Mouse (Mus musculus): ENCODE measurements around the gene Col2a1.
A peak's percentile ranks its signal among the peaks of the same experiment; 100 is the strongest.

Gene Col2a1

DNA sequence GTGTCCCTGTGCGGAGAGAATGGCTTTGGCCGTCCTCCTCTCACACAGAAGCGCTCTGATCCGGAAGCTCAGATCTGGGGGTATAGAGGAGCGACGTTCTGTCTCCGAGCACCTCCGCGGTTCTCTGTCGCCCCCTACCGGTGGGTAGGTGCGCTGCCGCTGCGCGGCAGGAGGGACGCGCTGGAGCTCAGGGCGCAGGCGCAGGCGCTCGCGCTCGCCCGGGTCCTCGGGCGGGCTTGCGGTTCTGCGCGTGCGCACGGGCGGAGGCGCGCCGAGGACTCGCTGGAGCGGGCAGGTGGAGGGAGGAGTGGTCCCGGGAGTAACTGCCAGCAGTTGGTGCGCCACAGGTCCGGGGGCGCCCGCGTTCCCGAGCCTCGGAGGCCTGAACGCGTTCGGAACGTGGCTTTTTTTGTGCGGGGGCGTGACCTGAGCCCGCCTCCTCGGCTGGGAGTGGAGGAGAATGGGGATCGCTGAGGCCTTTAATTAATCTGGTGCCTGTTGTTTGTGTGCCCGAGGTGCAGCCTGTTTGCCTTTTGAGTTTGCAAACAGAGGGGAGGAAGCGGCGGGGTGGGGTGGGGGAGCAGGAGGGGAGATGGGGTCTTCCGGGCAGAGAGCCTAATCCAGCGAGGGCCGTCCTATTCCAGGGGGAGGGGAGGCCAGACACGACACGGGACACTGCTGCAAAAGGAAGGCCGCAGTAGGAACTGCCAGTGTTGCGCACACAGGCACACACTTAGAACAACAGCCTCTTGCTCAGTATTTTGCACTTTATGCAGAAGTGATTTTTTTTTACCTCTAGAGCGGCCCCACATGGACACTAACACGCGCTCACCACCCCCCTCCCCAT lies 40.3 kb downstream of the Col2a1 start, which contains the start of gene Tmem106c:
Tmem106c (plus strand) TSS at position 212 of the 847 bp plus-strand sequence.
- DNase-seq (ENCODE audit: low spot score): peak; percentile 91

DNA sequence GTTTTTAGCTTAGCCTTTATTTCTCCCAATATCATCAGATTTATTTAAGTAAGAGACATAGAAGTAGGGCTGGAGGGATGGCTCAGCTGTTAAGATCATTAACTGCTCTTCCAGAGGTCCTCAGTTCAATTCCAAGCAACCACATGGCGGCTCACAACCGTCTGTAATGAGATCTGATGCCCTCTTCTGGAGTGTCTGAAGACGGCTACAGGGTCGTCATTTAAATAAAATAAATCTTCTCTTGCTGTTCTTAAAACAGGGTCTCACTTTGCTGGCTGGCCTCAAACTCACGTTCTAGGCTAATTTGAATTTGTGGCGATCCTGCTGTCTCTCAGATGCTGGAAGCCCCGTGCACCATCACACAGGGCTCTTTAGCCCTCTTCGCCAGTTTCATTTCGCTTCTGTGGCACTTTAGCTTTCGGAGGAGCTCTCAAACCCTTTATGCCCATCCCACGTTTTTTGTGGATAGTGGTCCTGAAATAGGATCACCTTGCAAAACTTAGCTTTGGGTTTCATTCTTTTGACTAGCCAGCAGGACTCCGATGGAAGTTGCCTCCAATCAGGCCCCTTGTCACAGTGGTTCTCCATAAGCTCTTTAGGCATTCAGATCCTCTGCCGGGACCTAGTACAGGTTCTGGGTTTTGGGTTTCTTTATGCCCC lies 41.0 kb downstream of the Col2a1 start:
- peak; percentile 22 for DNase-seq (ENCODE audit: low spot score)

DNA sequence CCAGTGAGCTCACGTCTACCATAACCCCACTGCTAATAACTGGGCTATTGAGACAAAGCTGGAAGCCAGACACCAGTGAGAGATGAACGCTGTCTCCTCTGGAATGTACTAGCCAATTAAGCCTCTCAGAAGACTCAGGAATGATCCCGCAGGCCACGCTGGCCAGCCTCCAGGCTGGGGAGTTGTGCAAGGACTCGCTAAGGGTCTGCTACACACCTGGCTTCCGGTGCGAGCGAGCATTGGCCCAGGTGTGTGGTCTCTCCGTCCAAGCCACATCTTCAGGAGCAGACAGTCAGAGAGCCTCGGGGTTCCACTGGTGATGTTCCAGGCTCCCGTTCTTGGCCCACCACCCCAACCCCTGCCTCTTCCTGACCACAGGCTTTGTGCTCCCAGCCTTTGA lies 48.1 kb downstream of the Col2a1 start:
- DNase-seq (ENCODE audit: low spot score): peak; percentile 30

DNA sequence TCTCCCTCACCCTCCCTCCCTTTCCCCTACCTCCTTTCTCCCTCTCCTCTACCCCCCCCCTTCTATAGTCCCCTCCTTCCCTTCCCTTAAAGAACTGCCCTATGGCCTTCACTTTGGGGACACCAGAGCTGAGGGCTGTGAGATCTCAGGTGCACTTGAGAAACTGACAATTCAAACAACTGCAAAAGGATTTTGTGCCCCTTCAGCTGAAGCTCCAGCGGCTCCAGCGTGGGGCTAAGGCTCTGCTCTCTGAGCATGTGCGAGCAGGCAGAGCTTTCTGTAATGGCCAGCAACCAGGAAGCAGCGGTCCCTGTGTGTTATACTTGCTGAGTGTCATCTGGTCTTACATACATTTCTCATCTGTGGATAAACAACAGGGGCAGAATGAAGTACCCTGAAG lies 48.8 kb downstream of the Col2a1 start:
- peak; percentile 38 for DNase-seq (ENCODE audit: low spot score)

DNA sequence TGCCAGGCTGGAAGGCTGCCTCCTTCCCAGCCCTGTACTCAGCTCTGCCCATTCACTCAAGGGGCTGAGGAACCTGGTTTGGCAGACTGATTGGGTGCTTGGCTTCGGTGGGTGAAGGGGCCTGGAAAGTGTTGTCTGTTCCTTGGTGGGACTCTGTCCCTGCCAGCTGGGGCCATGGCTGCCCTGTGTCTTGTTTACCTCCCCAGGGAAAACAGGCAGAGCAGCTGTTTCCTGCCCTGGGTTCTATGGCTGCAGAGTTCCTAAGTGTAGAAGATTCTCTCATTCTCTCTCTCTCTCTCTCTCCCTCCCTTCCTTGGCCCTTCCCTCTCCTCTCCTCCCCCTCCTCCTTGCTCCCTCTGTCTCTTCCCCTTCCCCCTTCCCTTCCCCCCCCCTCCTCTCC lies 49.2 kb downstream of the Col2a1 start:
- no peak for DNase-seq (ENCODE audit: low spot score)

DNA sequence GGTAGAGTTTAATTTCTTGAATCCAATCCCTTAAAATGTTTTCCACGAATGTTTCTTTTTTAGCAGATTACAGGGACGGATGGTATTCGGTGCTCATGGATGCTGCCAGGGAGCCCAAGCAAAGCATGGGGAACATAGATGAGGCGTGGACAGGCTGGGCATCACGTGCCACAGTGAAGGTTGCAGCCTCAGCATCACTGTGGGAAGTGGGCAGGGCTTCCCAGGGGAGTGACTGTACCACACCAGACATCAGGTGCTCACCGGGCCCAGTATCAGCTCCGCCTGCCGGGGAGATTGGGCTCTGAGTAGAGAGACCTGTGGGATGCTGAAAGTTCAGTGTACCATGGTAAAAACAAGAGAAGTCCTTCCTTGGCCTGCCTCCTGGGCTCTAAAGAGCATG lies 49.8 kb downstream of the Col2a1 start:
- DNase-seq (ENCODE audit: low spot score): no peak

DNA sequence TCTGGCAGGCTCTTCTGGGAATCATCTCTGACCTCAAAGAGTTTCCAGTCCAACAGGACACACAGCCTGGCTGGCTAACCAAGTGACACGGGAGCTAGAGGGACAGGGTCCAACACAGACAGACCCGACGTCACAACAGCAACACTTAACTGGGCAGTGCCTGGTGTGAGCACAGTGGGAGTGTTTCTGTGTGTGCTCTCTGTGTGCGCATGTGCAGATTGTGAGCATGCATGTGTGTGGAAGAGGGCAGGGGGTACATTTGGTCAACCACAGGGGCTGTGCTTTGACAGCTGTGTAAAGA lies 51.7 kb downstream of the Col2a1 start:
- DNase-seq (ENCODE audit: low spot score): no peak

DNA sequence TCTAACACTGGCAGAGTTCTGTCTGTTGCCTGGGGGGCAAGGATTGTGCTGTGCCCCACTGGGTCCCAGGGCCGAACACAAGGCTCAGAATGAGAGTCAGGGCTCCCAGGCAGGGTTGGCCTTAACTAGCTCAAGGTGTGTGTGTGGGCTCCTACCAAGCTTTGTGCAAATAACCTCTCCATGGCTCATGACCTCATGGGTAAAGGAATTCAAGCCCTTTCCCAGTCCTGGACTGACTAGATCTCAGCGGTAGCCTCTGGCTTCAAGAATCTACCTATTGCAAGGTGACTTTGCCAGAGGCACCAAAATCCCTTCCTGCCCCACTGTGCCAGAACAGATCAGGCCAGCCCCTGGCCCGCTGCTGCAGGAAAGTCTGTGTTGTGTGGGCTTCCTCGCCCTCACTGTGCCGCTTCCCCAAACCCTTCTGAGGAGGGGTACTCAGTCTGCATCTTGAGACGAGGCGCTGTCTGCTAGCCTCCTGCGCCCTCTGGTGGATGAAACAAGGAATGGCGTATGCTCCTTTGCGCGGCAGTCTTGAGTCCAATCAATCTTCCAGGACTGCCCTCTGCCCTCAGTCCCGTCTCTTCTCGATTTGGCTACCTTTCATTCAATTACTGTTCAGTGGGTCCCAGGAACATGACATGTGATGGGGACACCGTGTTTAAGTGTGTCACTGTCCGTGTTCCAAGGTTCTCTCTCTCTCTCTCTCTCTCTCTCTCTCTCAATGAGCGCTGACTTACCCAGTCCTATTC lies 52.2 kb downstream of the Col2a1 start:
- peak; percentile 95 for DNase-seq (ENCODE audit: low spot score)

DNA sequence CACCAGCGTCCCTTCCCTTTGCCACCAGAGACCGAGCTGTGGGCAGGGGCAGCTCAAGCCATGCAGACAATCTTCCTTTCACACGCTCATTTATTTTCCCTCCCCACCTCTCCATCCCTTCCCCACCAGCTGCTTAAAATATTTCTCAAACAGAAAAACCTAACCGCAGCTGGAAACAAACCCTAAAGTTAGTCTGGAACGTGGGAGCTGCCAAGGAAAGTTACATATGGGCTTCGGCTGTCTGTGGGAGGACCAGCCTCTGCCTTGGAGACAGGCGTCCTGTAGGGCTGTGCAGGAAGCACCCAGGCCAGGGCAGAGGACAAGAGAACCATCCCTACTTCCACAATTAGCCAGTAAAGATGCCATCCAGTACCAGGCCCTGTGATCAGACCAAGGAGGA lies 54.3 kb downstream of the Col2a1 start:
- DNase-seq (ENCODE audit: low spot score): no peak

DNA sequence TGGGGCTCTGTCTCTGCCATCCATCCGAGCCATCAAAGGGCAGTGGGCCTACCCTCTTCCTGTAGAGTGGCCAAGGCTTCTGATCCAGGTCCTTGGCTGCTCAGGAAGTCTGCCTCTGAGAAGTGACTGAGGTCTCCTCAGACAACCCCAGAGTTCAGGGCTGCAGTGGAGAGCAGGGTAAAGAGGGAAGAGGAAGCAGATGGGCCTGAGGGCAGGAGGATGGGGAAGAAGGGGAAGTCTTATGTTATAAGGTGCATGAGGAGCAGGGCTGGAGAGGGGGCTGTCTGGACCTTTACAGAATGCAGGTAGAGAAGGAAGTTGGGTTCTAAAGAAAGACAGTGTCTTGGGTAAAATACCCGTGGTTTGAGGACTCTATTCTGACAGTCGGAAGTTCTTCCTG lies 54.8 kb downstream of the Col2a1 start:
- DNase-seq (ENCODE audit: low spot score): no peak

DNA sequence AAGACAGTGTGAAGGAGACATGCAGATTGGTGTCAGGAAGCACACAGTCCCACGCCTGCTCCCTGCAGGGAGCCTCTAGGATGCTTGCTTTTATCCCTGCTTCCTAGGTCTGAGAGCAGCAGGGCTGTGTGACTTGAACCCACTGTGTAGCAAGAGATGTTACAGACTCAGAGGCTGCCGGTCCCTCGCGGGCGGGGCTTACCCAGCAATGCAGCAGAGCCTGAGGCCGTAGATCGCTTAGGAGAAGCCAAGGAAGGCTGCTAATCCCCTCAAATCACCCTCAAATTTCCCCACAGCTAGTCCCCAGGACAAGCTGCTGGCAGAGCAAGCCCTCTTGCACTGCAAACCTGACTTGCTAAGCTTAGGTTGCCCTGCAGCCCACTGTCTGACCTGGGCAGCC lies 55.8 kb downstream of the Col2a1 start:
- no peak for DNase-seq (ENCODE audit: low spot score)

DNA sequence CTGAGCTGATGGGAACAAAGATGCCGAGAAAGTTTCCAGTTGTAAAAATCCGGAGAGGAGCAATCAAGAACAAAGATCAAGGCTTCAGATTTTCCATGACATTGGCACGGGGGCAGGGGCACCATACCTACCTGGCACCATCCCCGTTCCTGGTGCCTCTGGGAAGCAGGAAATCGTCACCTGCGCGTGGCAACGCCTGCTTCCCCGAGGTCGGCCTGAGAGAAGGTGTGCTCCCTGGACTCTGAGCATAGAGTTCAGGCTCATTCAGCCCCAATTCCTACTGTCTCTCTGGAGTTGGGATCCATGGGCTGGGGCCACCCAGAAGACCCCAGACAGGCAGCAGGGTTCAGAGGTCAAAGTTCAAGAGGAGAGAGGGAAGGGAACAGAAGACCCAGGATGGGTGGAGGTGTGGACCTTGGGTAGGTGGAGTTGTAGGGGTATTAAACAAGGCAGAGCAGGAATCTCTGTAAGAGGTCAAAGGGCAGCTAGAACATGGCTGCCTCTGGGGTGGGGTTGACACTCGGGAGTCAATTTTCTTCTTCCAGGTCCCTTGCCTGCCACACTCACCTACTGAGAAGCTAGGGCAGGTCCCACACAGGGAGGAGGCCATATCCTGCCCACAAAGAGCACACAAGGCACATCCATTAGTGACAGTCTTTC lies 58.7 kb downstream of the Col2a1 start:
- no peak for DNase-seq (ENCODE audit: low spot score)

DNA sequence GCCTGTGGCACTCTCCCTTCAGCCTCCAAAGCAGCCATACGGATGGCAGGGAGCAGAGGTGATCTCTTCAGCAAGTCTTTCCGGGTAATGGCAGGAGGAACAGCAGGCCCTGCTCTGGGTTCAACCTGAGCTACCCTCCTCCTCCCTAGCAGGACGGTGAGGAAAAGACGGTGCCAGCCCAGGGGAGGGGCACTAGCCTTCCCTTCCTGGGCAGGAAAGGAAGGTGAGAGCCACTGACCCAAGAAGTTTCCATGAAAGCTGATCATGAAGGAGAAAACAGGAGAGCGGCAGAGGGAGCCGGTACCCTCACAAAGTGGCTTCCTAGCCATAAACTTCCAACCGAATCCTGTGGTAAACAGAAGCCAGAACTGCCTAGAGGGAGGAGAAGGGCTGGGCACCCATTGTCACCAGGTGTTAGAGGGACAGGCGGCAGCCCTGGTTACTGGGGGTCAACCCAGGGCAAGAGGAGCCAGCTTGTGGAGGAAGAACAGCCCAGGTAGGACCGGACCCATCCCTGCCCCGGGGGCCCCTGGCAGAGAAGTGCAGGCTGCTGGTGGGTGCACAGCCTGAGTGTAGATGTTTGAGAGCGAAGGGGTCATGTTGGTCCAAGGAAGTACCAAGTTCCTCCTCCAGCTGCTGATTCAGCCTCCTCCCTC lies 59.4 kb downstream of the Col2a1 start:
- no peak for DNase-seq (ENCODE audit: low spot score)

DNA sequence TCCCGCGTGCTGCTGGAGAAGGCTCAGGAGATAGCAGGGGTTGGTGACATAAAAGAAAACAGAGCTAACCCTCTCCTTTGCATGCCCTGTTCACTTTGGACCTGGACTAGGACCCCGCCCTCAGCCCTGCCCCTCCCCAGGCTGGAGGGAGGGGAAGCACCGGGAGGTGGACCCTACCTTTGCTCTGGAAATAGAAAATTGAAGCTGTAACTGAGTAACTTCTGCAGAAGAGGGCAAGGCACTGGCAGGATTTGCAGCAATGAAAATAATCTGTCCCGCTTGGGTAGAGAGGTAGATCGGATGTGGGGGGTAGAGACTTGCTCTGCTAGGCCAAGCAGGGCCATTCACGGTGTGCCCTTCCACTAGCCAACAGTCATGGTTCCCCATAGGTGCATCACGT lies 61.1 kb downstream of the Col2a1 start:
- no peak for DNase-seq (ENCODE audit: low spot score)

DNA sequence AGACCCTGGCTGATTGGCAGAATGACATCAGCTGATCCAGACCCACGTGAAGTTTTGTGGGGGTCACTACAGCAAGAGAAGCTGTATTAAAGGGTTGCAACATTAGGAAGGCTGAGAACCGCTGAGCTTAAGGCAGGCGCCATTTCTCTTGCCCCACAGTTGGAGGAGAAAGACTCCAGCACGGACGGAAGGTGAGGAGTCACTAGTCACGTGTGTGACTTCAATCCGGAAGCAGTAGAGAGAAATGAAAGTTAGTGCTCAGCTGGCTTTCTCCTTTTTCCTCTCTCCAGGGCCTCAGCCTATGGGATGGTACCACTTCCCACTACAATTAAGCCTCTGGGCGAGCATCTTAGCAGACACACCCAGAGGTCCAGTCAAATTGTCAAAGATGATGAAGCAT lies 62.0 kb downstream of the Col2a1 start:
- no peak for DNase-seq (ENCODE audit: low spot score)

DNA sequence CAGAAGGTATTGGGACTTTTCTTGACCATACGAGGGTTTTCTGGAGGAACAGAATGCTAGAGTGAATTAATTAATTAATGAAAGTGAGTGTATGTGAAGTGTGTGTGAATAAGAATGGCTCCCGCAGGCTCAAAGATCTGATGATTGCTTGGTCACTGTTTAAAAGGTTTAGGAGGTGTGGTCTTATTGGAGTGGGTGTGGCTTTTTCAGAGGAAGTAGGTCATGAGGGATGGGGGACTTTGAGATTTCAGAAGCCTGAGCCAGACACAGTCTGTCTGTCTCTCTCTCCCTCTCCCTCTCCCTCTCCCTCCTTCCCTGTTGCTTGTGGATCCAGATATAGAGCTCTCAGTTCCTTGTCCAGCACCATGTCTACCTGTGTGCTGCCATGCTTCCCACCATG lies 63.2 kb downstream of the Col2a1 start:
- no peak for DNase-seq (ENCODE audit: low spot score)

DNA sequence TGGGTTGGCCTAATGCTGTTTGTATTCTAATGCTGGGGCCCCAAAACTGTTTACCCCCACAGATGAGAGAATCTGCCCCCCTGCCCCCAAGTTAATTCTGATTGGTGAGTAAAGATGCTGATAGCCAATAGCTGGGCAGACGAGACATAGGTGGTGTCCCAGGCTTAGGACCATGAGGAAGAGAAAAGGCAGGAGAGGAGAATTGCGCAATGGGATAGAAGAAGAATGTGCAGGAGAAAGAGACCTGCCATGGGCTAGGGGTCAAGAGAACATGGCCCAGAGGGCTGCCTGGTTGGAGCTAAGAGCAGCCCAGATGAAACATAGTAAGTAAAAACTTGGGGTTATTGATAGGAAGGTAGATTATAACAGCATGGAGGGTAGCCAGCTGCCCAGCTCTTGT lies 64.4 kb downstream of the Col2a1 start:
- no peak for DNase-seq (ENCODE audit: low spot score)

DNA sequence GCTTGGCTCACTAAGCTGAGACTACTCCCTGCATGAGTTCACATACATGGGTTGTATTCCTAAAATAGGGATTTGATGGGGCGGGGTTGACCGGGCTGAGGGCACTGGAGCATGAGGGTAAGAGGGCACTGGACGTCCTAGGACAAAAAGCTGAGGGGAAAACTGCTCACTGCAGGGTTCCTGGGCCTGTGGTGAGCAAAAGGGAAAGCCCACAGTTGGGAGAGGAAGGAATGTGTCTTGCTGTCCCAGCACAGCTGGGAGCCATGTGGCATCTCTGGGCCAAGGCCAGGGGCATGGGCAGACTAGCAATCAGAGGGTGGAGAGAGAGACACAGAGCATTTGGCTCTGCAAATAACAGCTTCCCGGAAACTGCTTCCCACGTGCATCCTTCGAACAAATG lies 65.9 kb downstream of the Col2a1 start:
- DNase-seq (ENCODE audit: low spot score): no peak

DNA sequence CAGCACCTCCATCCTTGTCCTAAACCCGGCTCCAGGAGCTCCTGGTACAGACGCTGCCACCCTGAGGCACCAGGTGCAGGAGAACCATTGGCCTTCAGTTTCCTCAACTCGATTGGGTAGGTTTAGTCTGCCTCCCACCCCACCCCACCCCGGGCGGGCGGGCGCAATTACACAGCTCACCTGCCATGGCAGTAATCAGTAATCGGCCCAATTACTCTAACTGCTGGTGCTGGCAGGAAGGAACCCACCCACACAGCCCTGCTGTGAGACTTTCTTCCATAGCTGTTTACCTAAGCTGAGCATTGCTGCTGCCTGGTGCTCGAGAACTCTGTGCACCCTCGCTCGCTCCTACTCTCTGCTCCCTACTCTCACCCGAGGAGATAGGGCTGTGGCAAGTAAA lies 72.1 kb downstream of the Col2a1 start:
- no peak for DNase-seq (ENCODE audit: low spot score)

DNA sequence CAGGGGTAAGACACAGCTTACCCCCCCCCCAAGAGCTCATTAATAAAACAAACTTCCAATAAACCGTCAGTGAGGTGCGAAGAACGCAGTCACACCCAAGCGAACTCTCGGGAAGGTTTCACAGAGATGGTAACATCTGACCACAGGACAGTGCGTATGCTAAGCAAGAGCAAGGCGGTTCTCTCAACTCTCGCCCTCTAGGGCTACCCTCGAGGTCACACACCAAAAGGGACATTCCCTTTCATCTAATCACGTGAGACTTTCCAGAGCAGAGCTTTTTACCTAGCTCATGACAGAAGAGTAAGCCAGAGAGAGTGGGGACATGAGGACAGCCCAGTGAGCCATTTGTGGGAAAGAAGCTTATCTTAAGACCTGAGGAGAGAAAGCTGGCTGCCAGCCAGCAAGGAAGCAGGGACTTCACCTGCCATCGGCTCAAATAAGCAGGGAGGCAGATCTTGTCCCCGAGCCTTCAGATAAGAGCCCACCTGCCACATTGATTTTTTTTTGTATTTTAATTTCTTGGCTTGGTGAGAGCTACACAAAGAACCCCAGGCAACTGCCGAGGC lies 75.2 kb downstream of the Col2a1 start:
- no peak for DNase-seq (ENCODE audit: low spot score)

DNA sequence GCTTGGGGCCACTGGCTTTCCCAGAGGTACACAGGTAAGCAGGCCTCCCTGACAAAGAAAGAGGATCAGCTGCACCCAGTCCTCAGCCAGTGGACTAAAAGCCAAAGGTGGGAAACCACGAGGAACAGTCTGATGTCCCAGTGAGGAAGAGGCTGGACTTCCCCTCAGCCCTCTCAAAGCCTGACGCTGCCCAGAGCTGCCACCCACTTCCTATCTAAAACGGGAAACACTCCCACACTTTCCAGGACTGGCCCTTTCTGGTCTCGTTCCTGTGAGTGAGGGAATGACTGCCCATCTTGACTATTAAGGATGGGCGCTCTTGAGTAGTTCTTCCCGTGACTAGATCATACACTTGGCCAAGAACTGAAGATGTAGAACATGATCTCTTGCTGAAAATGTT lies 76.7 kb downstream of the Col2a1 start:
- no peak for DNase-seq (ENCODE audit: low spot score)

DNA sequence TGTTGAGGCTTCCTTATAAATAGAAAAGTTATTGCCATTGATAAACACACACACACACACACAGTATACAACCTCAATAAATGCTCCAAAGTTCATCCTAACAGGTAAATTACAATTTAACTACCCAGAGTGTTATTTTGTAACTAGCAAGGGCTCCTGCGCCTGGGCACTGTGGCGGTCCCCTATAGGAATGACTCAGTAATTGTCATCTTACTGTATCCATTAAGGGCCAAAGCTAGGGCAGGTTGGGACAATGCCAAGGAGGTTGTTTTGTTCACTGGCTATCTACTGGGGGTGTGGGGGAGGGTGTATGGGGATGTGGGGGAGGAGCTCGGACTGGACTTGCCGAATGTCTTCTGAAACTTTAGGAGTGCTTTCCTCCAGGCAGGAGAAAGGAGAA lies 77.5 kb downstream of the Col2a1 start:
- DNase-seq (ENCODE audit: low spot score): no peak
